Mouse (Mus musculus): ENCODE measurements around the gene Creb5.

The Creb5 gene

DNA sequence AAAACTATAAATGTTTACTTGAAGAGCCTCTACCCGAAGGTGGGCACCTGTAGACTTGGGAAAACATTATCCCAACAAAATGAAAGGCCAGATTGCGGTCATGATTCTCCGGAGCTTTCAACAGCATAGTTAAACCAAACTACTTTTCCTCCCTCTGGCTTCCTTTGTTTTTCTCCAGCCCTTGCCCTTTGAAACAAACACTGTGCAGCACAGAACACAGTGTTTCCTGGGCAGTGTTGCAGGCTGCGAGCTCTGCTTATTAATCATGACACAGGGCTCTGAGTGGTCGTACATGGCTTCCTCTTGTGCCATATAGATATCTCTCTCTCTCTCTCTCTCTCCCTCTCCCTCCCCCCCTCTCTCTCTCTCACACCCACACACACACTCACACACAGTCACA is 206.8 kb downstream of the Creb5 start:
- no peak for DNase-seq

- DNase-seq = no peak
These were observed 208.6 kb downstream of the Creb5 start for GRCm38 (mm10) chr6:53495667-53496066.

DNA sequence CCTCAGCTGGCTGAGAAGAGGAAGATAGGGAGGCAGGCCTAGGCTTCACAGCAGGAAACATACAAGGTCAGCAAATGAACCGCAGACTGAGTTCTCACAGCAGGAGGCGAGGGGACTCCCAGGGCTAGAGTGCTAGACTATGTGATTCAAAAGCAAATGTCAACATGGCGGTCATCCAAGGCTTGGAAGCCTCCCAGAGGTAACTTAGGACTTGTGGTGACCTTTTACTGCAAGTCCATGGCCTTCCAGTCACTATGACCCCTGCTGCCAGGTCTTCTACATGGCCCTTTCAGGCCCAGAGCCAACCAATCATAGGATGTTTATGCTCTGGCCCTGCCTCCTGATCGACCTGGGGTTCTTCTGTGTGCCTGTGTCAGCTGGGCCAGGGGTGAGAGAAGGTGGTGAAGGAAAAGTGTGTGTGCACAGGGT is 209.3 kb downstream of the Creb5 start:
- peak; percentile 8 for DNase-seq

DNA sequence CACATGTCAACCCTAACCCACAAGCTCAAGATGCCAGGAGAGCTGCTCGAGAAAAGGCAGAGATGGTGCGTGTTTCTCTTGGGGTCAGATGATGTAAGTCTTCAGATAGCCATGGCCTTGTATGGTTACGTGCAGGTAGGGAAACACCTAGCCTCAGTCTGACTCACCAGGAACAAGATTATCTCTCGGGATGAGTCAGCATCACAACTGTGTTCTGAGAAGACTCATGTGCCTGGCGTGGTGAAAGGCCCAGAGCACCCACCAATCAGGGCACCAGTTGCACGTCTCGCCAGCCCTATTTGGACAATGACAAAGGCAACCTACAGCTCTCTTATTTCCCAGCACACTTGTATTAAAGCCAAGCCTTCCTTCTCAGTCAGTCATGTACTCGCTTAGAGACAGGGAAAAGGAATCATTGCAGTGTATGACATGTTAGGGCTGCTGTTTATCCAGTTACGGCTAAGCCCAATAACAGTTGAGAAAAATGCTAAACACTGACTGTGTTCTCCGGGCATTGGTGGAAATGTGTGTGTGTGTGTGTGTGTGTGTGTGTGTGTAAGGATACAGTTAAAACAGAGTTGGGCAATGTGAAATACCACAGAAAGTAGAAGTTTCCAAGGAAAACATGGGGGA is 210.9 kb downstream of the Creb5 start:
- DNase-seq = no peak

- no peak for DNase-seq
These were observed 212.7 kb downstream of the Creb5 start for GRCm38 (mm10) chr6:53499621-53500295.

DNA sequence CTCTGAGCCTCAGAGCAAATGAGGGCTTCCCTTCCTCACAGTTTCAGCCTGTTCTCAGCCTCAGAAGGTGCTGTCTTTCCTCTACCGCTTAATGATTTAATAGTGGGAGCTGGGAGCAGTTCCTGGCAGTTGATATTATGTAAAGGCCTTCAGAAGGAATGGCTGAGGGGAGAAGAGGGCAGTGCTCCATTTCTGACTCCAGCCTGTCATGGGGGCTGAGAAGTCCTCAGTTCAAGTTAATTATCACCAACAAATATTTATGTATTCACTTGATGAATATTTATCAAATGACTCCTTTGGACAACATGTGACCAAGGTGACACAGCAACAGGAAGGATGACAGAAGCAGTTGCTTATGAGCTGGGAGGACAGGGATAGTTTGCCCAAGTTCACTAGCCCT is 214.2 kb downstream of the Creb5 start:
- DNase-seq = no peak

GRCm38 (mm10) chr6:53506947-53507564 is 220.0 kb downstream of the Creb5 start:
- DNase-seq = no peak

- DNase-seq = no peak
These were observed 221.9 kb downstream of the Creb5 start for GRCm38 (mm10) chr6:53508847-53509494.

DNA sequence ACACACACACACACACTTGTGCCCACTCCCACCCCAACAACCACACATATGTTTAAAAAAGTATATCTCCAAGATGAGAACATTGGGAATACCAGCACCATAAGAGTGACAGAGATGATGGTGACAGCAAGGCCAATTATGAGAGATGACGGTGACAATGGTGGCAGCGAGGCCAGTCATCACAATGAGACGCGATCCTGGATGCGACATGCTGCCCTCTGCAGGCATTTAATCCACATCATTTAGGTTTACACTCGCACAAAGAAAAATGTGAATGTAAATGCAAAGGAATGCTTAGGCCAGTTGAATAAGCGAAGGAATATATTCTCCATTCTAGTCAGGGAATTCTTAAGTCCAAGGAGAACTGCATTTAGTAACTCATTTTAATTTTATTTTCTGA is 222.9 kb downstream of the Creb5 start:
- no peak for DNase-seq

DNA sequence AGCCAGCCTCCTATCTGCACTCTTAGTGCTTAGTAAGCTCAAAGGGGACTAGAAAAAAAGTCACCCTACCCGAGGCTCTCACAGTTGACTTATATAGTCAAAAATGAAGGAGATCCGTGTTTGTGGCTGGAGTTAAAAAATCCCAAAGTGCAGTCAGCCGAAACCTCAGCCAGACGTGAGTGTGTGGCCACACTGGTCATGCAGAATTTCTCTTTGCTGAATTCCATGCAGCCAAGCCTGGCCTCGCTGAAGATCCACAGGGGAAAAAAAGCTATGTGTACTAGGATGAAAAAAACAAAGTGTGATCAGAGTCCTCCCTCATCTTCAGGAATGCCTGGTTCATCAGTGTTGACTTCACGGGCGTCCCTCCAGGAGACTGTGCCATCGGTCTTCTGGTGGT is 225.2 kb downstream of the Creb5 start:
- DNase-seq = no peak

- DNase-seq = no peak
These were observed 226.3 kb downstream of the Creb5 start for GRCm38 (mm10) chr6:53513380-53513779.

DNA sequence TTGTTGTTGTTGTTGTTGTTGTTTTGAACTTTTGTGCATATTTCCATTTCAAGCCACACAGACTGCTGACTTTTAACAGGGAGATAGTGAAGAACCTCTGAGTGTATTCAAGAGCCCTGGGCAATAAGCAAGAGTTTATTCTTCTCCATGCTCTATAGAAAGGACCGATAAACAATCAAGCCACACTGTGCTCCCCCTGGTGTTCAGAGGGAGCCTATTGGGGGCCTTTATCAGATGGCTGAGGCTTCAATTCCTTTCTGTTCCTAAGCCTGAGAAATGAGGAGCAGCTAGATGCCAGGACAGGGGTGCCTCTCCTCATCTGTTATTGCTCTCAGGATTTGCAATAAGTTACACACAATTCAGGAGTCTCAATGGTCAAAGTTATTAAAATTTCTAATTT is 227.8 kb downstream of the Creb5 start:
- no peak for DNase-seq

DNA sequence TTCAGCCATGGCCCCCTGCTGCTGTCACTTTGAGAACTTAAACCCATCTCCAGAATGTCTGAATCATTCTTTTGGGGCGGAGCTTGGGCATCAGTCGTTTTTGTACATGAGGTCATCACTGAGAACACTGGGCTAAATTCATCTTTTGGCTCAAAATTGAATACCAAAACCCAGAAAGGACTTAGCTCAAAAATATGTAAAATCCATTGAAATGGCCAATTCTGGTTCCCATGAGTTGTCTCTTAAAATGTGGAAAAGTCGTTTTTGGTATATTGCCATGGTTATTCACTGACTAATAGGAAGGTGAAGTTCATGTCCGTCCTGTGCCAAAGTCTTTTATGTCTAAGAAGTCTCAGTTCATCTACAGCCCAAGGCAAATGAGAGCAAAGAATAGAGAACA is 228.5 kb downstream of the Creb5 start:
- no peak for DNase-seq

DNA sequence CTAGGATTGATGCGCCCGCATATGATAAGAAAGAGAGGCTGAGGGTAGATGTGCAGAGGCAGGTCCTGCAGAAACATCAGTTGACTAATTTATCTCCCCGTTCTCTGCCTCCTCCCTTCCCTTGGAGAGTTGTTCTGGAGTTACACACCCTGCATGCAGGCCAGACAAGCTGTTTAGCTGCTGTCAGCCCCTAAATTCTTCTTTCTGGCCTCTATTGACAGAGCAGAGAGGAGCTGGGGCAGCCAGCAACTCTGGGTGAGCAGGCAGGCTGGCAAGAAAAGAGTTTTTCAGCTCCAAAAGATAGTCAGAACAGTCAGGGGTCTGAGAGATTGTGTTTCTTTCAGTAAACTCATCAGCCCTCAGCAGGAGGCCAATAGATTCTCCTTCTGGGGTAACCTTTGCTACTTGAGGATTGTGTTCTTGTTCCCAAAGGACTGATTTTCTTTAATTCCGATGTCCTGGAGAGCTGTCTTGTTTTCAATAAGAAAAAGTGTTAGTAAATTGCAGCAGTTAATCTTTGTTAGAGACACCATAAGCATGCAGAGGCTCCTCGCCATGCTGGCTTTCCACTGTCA is 230.4 kb downstream of the Creb5 start:
- no peak for DNase-seq

GRCm38 (mm10) chr6:53523743-53524497 is 236.8 kb downstream of the Creb5 start:
- no peak for DNase-seq

GRCm38 (mm10) chr6:53526460-53526859 is 239.4 kb downstream of the Creb5 start:
- DNase-seq = no peak

DNA sequence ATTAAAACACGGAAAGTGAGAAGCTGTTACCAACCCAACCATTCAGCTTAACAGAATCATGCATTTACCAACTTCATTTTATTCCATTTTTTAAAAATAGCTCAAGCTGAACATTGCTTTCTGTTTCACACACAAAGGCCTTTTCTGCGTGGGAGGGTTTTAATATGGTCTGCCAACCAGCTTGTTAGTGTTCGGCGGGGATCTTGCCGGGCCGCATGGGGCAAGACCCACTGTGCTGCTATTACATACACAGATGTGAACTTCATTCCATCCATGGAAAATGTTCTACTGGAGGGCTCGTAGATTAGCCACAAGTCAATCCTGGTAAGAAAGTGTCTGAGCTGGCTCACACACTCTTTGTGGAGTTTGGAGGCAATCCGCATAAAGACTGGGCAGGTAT is 243.7 kb downstream of the Creb5 start:
- no peak for DNase-seq

GRCm38 (mm10) chr6:53531461-53531860 is 244.4 kb downstream of the Creb5 start:
- DNase-seq = no peak

DNA sequence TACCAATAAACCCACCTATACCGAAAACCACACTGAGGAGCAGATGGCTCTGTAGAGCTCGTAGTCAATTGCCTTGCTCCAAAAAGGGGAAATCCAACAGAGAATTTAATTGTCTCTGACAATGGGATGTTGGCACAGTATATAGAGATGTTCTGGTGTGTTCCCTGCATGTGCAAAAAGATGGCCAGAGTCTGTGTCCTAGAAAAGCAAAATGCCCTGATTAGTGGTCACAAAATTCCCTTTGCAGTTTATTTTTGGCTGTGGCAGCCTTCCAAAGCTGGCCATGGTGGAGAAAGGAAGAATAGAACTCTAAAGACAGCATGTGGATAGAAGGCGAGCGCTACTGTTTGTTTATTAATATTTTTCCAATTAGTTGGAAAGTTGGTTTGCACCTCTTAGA is 250.5 kb downstream of the Creb5 start:
- DNase-seq = peak; percentile 86

GRCm38 (mm10) chr6:53541798-53542197 is 254.7 kb downstream of the Creb5 start:
- no peak for DNase-seq

- DNase-seq = no peak
These were observed 258.4 kb downstream of the Creb5 start for GRCm38 (mm10) chr6:53545483-53545900.

DNA sequence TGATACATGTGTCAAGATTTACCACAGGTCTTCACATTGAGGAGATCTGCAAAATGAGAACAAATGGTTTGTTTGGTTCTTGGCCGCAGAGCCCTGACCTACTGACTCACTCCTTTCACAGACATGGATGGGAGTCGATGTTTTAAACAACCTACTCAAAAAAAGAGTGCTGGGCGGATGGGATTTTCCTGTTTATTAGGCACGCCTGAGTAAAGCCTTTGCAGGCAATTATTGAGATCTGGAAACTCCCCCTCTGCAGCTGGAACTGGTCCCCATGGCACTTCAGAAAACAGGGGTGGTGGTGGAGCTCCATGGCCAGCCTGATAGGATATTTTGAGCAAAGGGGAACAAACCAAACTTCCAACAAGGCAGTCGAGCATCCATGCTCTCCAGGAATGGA is 258.9 kb downstream of the Creb5 start:
- DNase-seq = no peak

- DNase-seq = no peak
These were observed 261.2 kb downstream of the Creb5 start for GRCm38 (mm10) chr6:53548236-53548635.
